Mouse (Mus musculus) lung, embryonic 16.5 days (tissue): ENCODE measurements at regions not wholly inside any gene's neighbourhood (a gene's known extent, or its start where the extent isn't known, plus 50 kb on each side); places are given as distances from the start of the nearest gene placed in this dataset.

Source experiments
- ATAC-seq: fragments of 200-750 bp; cut with Nextera tagmentation; 2 replicates; pipeline ENCODE4 v1.8.0; 2017; ENCODE audit warnings: low read depth, mild to moderate bottlenecking, moderate library complexity
- H3K27ac ChIP-seq: fragments of 300-500 bp; sonication (generic); 2 replicates; pipeline ENCODE4 v1.5.1; 2014; ENCODE audit warnings: mild to moderate bottlenecking, control low read depth, low read length
- H3K27me3 ChIP-seq: fragments of 300-500 bp; sonication (generic); 2 replicates; pipeline ENCODE4 v1.6.1; 2014; ENCODE audit warnings: low read depth, low read length, mixed read lengths; ENCODE audit not compliant: control insufficient read depth, insufficient read depth
- H3K36me3 ChIP-seq: fragments of 300-500 bp; sonication (generic); 2 replicates; pipeline ENCODE4 v1.6.1; 2014; ENCODE audit warnings: low read length; ENCODE audit not compliant: control insufficient read depth, insufficient read depth
- H3K4me1 ChIP-seq: fragments of 300-500 bp; sonication (generic); replicated peaks from 2 replicates; pipeline ENCODE4 v1.6.1; 2014; ENCODE audit warnings: low read length, mixed read lengths; ENCODE audit not compliant: control insufficient read depth, insufficient read depth
- H3K4me2 ChIP-seq: fragments of 300-500 bp; sonication (generic); 2 replicates; pipeline ENCODE4 v1.6.1; 2014; ENCODE audit warnings: low read depth, low read length, control low read depth
- H3K4me3 ChIP-seq: fragments of 300-500 bp; sonication (generic); 2 replicates; pipeline ENCODE4 v1.5.1; 2014; ENCODE audit warnings: mild to moderate bottlenecking, low read length, control low read depth
- H3K9ac ChIP-seq: fragments of 300-500 bp; sonication (generic); 2 replicates; pipeline ENCODE4 v1.6.1; 2014; ENCODE audit warnings: low read length, control low read depth
- H3K9me3 ChIP-seq: fragments of 300-500 bp; sonication (generic); 2 replicates; pipeline ENCODE4 v1.6.1; 2016; ENCODE audit warnings: low read length; ENCODE audit not compliant: control insufficient read depth
- WGBS: fragments of 180-500 bp; shearing (Covaris S2); extraction: QIAGEN DNeasy Blood & Tissue Kit; methylation state at CpG from one replicate; pipeline ENCODE4 v1.1.7; 2014; 5-methylcytosine and 5-hydroxymethylcytosine counted together

DNA sequence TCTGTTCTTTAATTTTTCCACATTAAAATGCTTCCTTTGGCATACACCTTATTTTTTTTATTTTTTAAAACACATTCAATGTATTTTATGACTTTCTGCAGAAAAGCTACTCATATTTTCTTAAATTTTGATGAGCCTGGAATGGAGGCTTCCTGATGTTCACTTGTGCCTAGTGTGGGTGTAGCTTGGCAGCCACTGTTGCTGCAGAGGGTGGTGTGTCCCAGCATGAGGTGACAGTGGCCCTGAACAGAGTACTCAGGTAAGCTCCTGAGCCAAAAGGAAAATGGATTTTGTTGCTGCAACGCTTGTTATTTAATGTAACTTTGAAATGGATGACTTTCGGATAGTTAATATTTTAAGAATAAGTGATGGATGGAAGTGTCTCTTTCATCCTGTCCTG is 170.6 kb downstream of the Eipr1 start:
- Histone ChIP-seq H3K9me3 (no peaks in the 10 kb centered on the region), H3K27me3 (no peaks in the 10 kb centered on the region), H3K4me2 (no peak overlapping the region), H3K4me3 (no peak overlapping the region), H3K9ac (no peak overlapping the region), H3K36me3 (no peaks in the 10 kb centered on the region), H3K4me1 (no peaks in the 10 kb centered on the region), H3K27ac (no peak overlapping the region)
- WGBS: 70% methylated on average over 2 of the region's 2 CpGs
- no peak for ATAC-seq

DNA sequence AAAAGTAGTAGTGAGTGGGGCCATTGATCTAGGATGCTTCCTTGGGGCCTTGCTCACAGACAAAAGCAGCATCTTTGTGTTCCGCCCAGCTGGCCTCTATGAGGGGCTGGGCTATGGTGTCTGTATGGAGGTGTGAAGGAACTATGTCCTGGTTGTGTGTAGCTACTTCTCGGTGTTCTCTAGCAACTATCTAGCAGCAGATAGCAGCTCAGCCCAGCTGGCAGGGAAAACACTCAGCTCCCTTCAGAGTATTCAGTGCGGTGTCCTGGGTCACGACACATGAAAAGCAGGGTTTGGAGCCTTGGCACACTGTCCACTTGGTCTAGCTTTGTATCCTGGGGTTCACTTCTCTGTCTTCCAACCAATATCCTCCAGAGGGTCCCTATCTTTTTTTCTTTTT is 173.6 kb downstream of the Eipr1 start:
- H3K4me1 ChIP-seq: no peaks in the 10 kb centered on the region
- WGBS: 74% methylated on average over 4 of the region's 4 CpGs
- no peak for ATAC-seq
- H3K4me3 ChIP-seq: no peak overlapping the region
- H3K27ac ChIP-seq: no peak overlapping the region
- no peak overlapping the region for H3K9ac ChIP-seq
- H3K36me3 ChIP-seq: no peaks in the 10 kb centered on the region
- H3K9me3 ChIP-seq: no peaks in the 10 kb centered on the region
- H3K27me3 ChIP-seq: no peaks in the 10 kb centered on the region
- no peak overlapping the region for H3K4me2 ChIP-seq

DNA sequence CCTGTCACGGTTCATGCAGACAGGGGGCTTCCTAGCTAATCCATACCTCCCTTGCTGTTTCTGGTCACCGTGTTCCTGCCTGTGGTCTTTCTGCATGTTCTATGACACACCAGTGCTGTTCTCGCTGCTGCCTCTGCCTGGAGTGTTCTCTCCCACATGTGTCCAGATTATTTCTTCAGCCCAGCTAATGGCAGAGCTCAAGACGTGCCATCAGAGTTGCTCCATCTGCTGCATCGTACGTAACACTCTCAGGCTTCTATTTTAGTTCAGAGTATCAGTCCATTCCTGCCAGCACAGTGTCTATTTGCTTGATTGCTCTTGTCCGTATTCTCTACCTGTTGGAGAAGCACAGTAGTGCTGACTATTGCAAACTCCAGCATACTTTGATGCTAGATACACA is 188.3 kb downstream of the Eipr1 start:
- Histone ChIP-seq H3K27ac (no peak overlapping the region), H3K9ac (no peak overlapping the region), H3K4me3 (no peak overlapping the region), H3K36me3 (no peaks in the 10 kb centered on the region), H3K27me3 (no peaks in the 10 kb centered on the region), H3K9me3 (no peaks in the 10 kb centered on the region), H3K4me2 (no peak overlapping the region), H3K4me1 (no peaks in the 10 kb centered on the region)
- peak; percentile 74 for ATAC-seq
- WGBS: 47% methylated on average over 7 of the region's 7 CpGs

DNA sequence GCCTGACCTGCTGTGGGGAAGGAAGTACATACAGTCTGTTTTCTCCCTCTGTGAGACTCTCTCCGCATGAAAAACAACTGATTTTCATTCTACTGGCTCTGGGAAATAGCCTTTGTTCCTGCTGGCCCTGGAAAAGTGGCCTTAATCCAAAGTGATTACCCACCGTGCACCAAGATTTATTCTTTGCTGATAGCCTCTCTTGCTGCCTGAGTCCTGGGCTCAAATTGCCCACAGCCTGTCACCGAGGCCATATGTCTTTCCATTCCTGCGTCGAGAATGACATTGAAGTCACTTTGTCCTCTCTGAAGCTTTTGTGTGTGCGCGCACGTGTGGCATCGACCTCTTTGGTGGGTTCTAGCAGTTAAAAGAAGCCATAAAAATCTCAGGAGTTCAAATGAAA is 197.3 kb downstream of the Eipr1 start:
- no peak for ATAC-seq
- Histone ChIP-seq H3K27ac (no peak overlapping the region), H3K4me2 (no peak overlapping the region), H3K4me3 (no peak overlapping the region), H3K36me3 (no peaks in the 10 kb centered on the region), H3K9me3 (no peaks in the 10 kb centered on the region), H3K4me1 (no peaks in the 10 kb centered on the region), H3K27me3 (no peaks in the 10 kb centered on the region), H3K9ac (no peak overlapping the region)
- WGBS: 75% methylated on average over 9 of the region's 9 CpGs

DNA sequence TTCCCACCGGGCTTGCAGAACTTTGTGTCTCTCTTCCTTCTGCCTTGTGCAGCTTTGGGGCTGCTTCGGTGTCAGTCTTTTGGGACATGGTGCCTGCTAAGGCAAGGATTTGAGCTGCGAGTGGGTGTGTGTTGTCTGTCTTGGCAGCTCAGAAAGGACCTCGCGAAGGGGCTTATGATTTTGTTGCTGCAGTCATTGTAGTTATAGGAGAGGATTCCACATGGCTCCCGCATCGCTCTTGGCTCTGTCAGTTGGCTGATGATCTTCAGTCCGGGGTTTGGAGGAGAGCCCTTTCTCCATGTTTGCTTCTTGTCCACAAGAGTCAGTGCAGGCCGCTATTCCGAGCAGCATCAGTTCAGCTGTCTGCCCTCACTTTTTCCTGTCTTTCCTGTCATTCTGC is 197.7 kb downstream of the Eipr1 start:
- Histone ChIP-seq H3K4me3 (no peak overlapping the region), H3K4me1 (no peaks in the 10 kb centered on the region), H3K27me3 (no peaks in the 10 kb centered on the region), H3K36me3 (no peaks in the 10 kb centered on the region), H3K9ac (no peak overlapping the region), H3K27ac (no peak overlapping the region), H3K4me2 (no peak overlapping the region), H3K9me3 (no peaks in the 10 kb centered on the region)
- 72% methylated on average over 10 of the region's 10 CpGs for WGBS
- no peak for ATAC-seq

DNA sequence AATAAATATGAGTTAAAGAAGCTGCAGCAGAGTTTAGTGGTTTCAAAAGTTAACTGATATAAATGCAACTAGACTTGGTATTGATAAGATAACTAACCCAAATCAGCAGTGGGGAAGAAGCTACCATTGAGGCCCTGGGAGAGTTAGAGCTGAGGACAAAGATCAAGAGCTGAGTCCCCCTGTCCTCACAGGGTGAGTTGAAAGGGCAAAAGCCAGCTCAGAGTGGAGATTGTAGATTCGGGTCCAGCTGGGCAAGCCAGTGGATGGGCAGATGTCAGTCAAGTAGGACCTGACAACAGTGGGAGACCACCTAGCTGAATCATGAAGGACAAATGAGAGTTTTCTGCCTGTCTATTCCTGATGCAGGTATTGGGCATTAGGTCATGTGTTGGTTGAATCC is 205.6 kb downstream of the Eipr1 start:
- Histone ChIP-seq H3K9me3 (no peaks in the 10 kb centered on the region), H3K4me2 (no peak overlapping the region), H3K9ac (no peak overlapping the region), H3K4me3 (no peak overlapping the region), H3K4me1 (no peaks in the 10 kb centered on the region), H3K36me3 (no peaks in the 10 kb centered on the region), H3K27me3 (no peaks in the 10 kb centered on the region), H3K27ac (no peak overlapping the region)
- 64% methylated on average over 1 of the region's 1 CpGs for WGBS
- no peak for ATAC-seq

DNA sequence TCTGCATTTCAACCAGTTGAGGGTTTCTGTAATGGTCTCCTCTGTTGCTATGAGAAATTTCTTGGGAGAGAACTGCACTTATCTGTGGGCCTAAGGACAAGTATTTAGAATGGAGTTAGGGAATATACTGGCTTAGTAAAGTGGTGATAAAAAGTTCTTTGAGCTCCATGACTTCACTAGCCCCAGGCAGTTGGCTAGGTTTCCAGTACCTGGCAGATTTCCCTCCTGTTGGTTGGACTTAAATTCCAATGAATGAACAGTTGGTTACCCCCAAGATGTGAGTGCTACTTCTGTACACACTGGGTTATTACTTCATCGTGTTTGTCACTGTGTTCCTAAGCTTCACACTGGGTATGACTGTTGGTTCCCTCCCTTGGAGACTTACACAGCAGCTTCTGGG is 207.1 kb downstream of the Eipr1 start:
- H3K9me3 ChIP-seq: no peaks in the 10 kb centered on the region
- no peaks in the 10 kb centered on the region for H3K36me3 ChIP-seq
- no peak overlapping the region for H3K4me2 ChIP-seq
- no peaks in the 10 kb centered on the region for H3K27me3 ChIP-seq
- H3K4me1 ChIP-seq: no peaks in the 10 kb centered on the region
- WGBS: 56% methylated on average over 1 of the region's 1 CpGs
- ATAC-seq: no peak
- H3K27ac ChIP-seq: no peak overlapping the region
- H3K9ac ChIP-seq: no peak overlapping the region
- no peak overlapping the region for H3K4me3 ChIP-seq

DNA sequence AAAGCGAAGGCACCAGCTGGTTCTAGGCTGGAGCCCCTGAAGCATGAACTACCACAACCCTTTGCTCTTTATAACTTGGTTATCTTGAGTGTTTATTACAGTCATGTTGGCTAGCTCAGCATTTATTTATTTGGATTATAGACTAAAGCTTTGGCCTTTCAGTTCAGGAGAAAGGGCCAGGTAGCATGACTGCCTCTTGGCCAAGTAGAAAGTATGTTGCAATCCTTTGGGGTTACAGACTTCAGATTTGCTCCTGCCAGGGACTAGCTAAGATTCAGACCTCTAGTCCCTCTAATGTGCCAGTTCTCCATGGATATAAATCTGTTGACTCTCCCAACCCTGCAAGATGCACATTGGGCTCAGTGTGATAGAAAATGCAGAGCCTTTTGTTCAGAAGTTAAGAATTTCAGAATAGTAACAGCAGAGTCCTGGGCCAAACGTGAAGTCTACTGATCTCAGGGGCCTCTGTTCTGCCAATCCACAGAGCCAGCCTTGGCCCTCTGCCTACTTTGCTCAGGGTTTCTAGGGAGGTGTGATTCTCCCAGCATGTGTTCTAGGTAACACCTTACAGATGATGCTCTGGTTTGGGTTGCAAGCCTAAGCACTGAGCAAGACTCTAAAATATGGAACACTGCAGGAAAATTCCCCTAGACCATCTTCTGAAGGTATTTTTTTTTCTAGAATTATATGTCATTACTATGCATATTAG is 218.2 kb downstream of the Eipr1 start:
- no peaks in the 10 kb centered on the region for H3K36me3 ChIP-seq
- H3K9me3 ChIP-seq: no peaks in the 10 kb centered on the region
- no peak overlapping the region for H3K4me3 ChIP-seq
- H3K27me3 ChIP-seq: no peaks in the 10 kb centered on the region
- 62% methylated on average over 2 of the region's 2 CpGs for whole genome bisulfite sequencing
- no peak overlapping the region for H3K27ac ChIP-seq
- no peaks in the 10 kb centered on the region for H3K4me1 ChIP-seq
- H3K9ac ChIP-seq: no peak overlapping the region
- no peak overlapping the region for H3K4me2 ChIP-seq
- ATAC-seq: no peak

DNA sequence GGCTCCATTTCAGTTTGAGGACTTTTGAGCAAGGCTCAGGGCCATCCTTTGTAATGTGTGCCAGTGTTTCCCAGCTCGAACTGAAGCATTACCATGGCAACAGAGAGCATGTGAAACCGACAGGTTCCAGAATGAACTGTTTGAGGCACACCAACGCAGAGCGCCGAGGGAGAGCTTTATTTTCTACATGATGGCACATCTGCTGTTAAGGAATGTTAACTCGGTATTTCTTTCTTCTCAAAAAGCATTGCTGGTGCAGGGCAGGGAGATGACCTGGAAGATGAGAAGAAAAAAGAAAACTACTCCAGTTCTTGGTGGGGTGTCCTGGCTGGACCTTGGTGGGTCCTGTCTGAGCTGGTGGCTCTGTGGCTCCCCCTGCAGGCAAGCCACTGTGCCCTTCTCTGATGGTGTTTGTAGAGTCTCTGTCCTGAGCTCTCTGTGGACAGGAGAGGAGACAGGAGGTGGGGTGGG is 223.0 kb downstream of the Eipr1 start:
- WGBS: 56% methylated on average over 6 of the region's 6 CpGs
- no peaks in the 10 kb centered on the region for H3K27me3 ChIP-seq
- no peaks in the 10 kb centered on the region for H3K9me3 ChIP-seq

DNA sequence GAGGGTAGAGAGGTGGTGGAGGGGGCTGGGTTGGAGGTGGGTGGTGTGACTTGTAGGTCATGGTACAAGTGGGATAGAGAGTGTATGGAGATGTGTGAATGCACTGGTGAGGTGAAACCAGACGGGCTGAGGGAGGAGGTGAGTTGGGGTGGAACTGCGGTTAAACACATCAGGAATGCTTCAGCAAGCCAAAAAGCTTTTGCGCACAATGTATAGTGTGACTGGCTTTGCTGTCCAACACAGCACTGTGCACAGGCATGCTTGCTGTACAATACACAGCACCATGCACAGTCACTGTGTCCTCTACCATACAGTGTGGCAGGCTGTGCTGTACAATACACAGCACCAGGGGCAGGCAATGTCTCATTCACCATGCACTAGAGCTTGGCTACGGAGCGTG is 223.6 kb downstream of the Eipr1 start:
- no peaks in the 10 kb centered on the region for H3K9me3 ChIP-seq
- H3K27me3 ChIP-seq: no peaks in the 10 kb centered on the region
- H3K36me3 ChIP-seq: no peaks in the 10 kb centered on the region
- H3K4me3 ChIP-seq: no peak overlapping the region
- no peak for ATAC-seq
- H3K4me2 ChIP-seq: no peak overlapping the region
- H3K4me1 ChIP-seq: no peaks in the 10 kb centered on the region
- no peak overlapping the region for H3K27ac ChIP-seq
- no peak overlapping the region for H3K9ac ChIP-seq
- WGBS: 86% methylated on average over 5 of the region's 5 CpGs

More for the DNA sequence above, 223.0 kb downstream of the Eipr1 start:
- no peaks in the 10 kb centered on the region for H3K4me1 ChIP-seq
- H3K9ac ChIP-seq: no peak overlapping the region
- no peak for ATAC-seq
- H3K36me3 ChIP-seq: no peaks in the 10 kb centered on the region
- no peak overlapping the region for H3K27ac ChIP-seq
- H3K4me2 ChIP-seq: no peak overlapping the region
- H3K4me3 ChIP-seq: no peak overlapping the region
